Mouse (Mus musculus) CD4-positive, CD25-positive, alpha-beta regulatory T cell, adult 4 months (primary cell): ENCODE results near the gene Slc25a12. TPM values are rescaled to one million over a fixed set of nuclear protein-coding genes. Genes with fewer than 3 reads are reported as not detected.
A peak's percentile ranks its signal among the peaks of the same experiment; 100 is the strongest.

Source experiments
- ATAC-seq: one replicate; pipeline ENCODE4 v1.8.0; 2017
- polyA plus RNA-seq, 2 experiments: library from polyadenylated mRNA; unstranded; fragments of 100-300 nt; shearing (Covaris generic); gene quantifications; one replicate each; pipeline ENCODE4 v1.2.1; 2017

Gene Slc25a12
- polyA plus RNA-seq, 2 experiments from 2014 or later, result 74.4 to 89.2 TPM

GRCm38 (mm10) chr2:71304821-71305220 is 62.7 kb downstream of the Slc25a12 start:
- ATAC-seq, result no peak

GRCm38 (mm10) chr2:71303221-71303620 is 64.3 kb downstream of the Slc25a12 start:
- no peak for ATAC-seq

GRCm38 (mm10) chr2:71302156-71302663 is 65.3 kb downstream of the Slc25a12 start:
- no peak for ATAC-seq

GRCm38 (mm10) chr2:71298729-71299128 is 68.8 kb downstream of the Slc25a12 start:
- ATAC-seq, result no peak

GRCm38 (mm10) chr2:71297501-71297900 is 70.0 kb downstream of the Slc25a12 start:
- ATAC-seq, result no peak

GRCm38 (mm10) chr2:71295844-71296243 is 71.7 kb downstream of the Slc25a12 start:
- ATAC-seq, result no peak

- no peak for ATAC-seq
Observed at GRCm38 (mm10) chr2:71294489-71294888, 73.1 kb downstream of the Slc25a12 start.

GRCm38 (mm10) chr2:71293983-71294382 is 73.6 kb downstream of the Slc25a12 start:
- no peak for ATAC-seq

GRCm38 (mm10) chr2:71291566-71291965 is 76.0 kb downstream of the Slc25a12 start:
- ATAC-seq, result no peak

- ATAC-seq, result no peak
Observed at GRCm38 (mm10) chr2:71290107-71290775, 77.3 kb downstream of the Slc25a12 start.

- no peak for ATAC-seq
Observed at GRCm38 (mm10) chr2:71281981-71282380, 85.6 kb downstream of the Slc25a12 start.

GRCm38 (mm10) chr2:71278791-71279775 is 88.5 kb downstream of the Slc25a12 start:
- ATAC-seq, result no peak

GRCm38 (mm10) chr2:71275734-71276133 is 91.8 kb downstream of the Slc25a12 start:
- ATAC-seq, result no peak

- ATAC-seq, result peak; percentile 63
Observed at GRCm38 (mm10) chr2:71273955-71274679, 93.4 kb downstream of the Slc25a12 start.

- ATAC-seq, result no peak
Observed at GRCm38 (mm10) chr2:71270085-71270484, 97.5 kb downstream of the Slc25a12 start.

- ATAC-seq, result no peak
Observed at GRCm38 (mm10) chr2:71269332-71269731, 98.2 kb downstream of the Slc25a12 start.

- no peak for ATAC-seq
Observed at GRCm38 (mm10) chr2:71268691-71269090, 98.9 kb downstream of the Slc25a12 start.

- no peak for ATAC-seq
Observed at GRCm38 (mm10) chr2:71264585-71264984, 103.0 kb downstream of the Slc25a12 start.

GRCm38 (mm10) chr2:71256581-71256980 is 111.0 kb downstream of the Slc25a12 start:
- no peak for ATAC-seq

- ATAC-seq, result no peak
Observed at GRCm38 (mm10) chr2:71254836-71255235, 112.7 kb downstream of the Slc25a12 start.

GRCm38 (mm10) chr2:71250841-71251240 is 116.7 kb downstream of the Slc25a12 start:
- ATAC-seq, result no peak

GRCm38 (mm10) chr2:71248071-71248470 is 119.5 kb downstream of the Slc25a12 start:
- ATAC-seq, result no peak

GRCm38 (mm10) chr2:71246096-71246495 is 121.5 kb downstream of the Slc25a12 start:
- ATAC-seq, result no peak
